Mouse (Mus musculus) gastrocnemius, postnatal 4 days (tissue): ENCODE measurements around the gene Fam216a. TPM values are rescaled to one million over a fixed set of nuclear protein-coding genes. Genes with fewer than 3 reads are reported as not detected.

Experiments used
- DNase-seq, 2 experiments: peaks; one replicate each; pipeline ENCODE4 v3.0.0; 2021 to 2022; ENCODE audit warnings: low spot score in 2 of 2, mixed read lengths in 2 of 2
- total RNA-seq, 2 experiments: library from RNA; stranded (reverse); gene quantifications; 2 replicates each; pipeline ENCODE4 v1.2.3; 2021

The Fam216a gene
- total RNA-seq, 2 experiments from 2014 or later: 16.9 to 18.3 TPM

- peak; percentile 90 to 91 for DNase-seq
Measured at GRCm38 (mm10) chr5:122391786-122392180, 19.6 kb upstream of the Fam216a start, which contains the start of gene Arpc3. Gene Arpc3 (plus strand): TSS chr5:122391878.

- no peak for DNase-seq
Measured at GRCm38 (mm10) chr5:122391178-122391785, 19.1 kb upstream of the Fam216a start.

- no peak for DNase-seq
Measured at GRCm38 (mm10) chr5:122390671-122391070, 18.5 kb upstream of the Fam216a start.

GRCm38 (mm10) chr5:122390006-122390405 is 17.8 kb upstream of the Fam216a start:
- no peak for DNase-seq

GRCm38 (mm10) chr5:122379374-122380155 is 7.4 kb upstream of the Fam216a start:
- peak; percentile 42 to 61 for DNase-seq

- no peak for DNase-seq
Measured at GRCm38 (mm10) chr5:122378171-122378570, 6.0 kb upstream of the Fam216a start.

GRCm38 (mm10) chr5:122377101-122377833 is 5.1 kb upstream of the Fam216a start:
- DNase-seq: no peak

- DNase-seq: no peak
Measured at GRCm38 (mm10) chr5:122372878-122373277, 714 bp upstream of the Fam216a start.

- DNase-seq: peak in 1 of 2 experiments; percentile 41
Measured at GRCm38 (mm10) chr5:122371591-122372191, 473 bp downstream of the Fam216a start, which contains the start of gene Gpn3. Gene Gpn3 (plus strand): TSS chr5:122371876.

- no peak for DNase-seq
Measured at GRCm38 (mm10) chr5:122354492-122355067, 17.6 kb downstream of the Fam216a start.

GRCm38 (mm10) chr5:122353807-122354491 is 18.2 kb downstream of the Fam216a start, which contains the start of the genes Rad9b and Vps29:
Gene Rad9b (minus strand): TSS chr5:122354233.
Gene Vps29 (plus strand): TSS chr5:122354369.
- peak; percentile 98 to 99 for DNase-seq

- DNase-seq: no peak
Measured at GRCm38 (mm10) chr5:122345777-122346176, 26.4 kb downstream of the Fam216a start.

GRCm38 (mm10) chr5:122344260-122344659 is 27.9 kb downstream of the Fam216a start:
- DNase-seq: peak in 1 of 2 experiments; percentile 72

- DNase-seq: no peak
Measured at GRCm38 (mm10) chr5:122343768-122344167, 28.4 kb downstream of the Fam216a start.

- DNase-seq: no peak
Measured at GRCm38 (mm10) chr5:122342874-122343273, 29.3 kb downstream of the Fam216a start.

GRCm38 (mm10) chr5:122336554-122337294 is 35.4 kb downstream of the Fam216a start:
- DNase-seq: no peak

GRCm38 (mm10) chr5:122334682-122335081 is 37.5 kb downstream of the Fam216a start:
- no peak for DNase-seq

- no peak for DNase-seq
Measured at GRCm38 (mm10) chr5:122330269-122330668, 41.9 kb downstream of the Fam216a start.

GRCm38 (mm10) chr5:122327283-122327682 is 44.9 kb downstream of the Fam216a start:
- no peak for DNase-seq
